Mouse (Mus musculus) megakaryocyte, embryonic 14.5 days (primary cell): ENCODE results near the gene Prkch.

Experiments used
- FLI1 ChIP-seq: IDR thresholded peaks from 2 replicates; pipeline ENCODE4 v1.6.1; 2012; ENCODE audit warnings: low read length, inconsistent platforms, mixed read lengths
- GATA1 ChIP-seq: IDR thresholded peaks from 3 replicates; pipeline ENCODE4 v1.6.1; 2012; ENCODE audit warnings: mixed read lengths, low read length, inconsistent platforms, borderline replicate concordance

- TF ChIP-seq GATA1: no peak
- TF ChIP-seq FLI1: no peak
Observed at GRCm38 (mm10) chr12:73666701-73667100, 82.1 kb downstream of the Prkch start.
